Comparison of ENCODE assay signal across 8 mouse cellular contexts in the genomic region with DNA sequence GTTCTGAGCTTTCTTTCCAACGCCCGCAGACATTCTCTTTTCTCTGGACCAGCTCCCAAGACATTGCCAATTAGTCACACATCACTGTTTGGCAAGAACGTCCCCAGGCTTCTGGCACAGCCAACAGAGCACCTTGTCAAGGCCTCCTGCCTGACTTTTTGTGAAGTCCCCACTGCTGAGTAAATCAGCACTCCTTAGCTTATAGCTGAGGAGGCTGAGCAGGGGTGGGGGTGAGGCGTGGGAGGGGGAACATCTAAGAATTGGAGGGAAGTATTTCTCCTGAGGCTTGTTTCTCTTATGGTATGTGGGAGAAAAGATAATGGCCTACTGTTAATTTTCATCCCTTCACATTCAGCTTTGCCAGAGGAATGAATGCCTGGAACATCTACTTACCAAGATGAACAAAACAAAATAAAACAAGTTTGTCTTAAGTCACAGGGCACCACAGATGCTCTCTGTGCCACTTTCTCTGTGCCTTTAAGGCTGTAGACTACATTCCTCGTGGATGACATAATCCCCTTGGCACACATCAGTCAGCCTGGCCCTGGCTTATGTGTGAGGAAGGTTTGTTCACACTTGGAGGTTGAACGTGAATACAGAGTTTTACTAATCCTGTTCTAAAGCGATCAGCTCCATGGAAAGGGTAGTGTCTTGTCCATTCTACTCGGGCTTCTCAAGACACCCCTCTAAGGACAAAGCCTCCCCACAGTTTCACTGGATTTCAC.
DNase-seq lines count a peak whose midpoint lies in the region; ATAC-seq and TF ChIP-seq lines count a peak whose summit lies in the region.

No protein-coding gene starts in this region.

- H3K9me3 ChIP-seq in heart, embryonic 15.5 days (replicated peaks): no peaks in the 10 kb centered on the region
- H3K9me3 ChIP-seq in lung, embryonic 15.5 days: no peaks in the 10 kb centered on the region
- H3K9me3 ChIP-seq in intestine, embryonic 15.5 days: no peaks in the 10 kb centered on the region

- intact Hi-C loops in gastrocnemius, adult 2 months (cut with DNase I): no loop called here
- intact Hi-C loops in gastrocnemius, postnatal 36 days (cut with DNase I): no loop called here

- ATAC-seq in heart, embryonic 15.5 days (replicated peaks; ENCODE audit: insufficient number of reproducible peaks, insufficient read depth, low FRiP score, low read depth): peak; percentile 78
- ATAC-seq in lung, embryonic 15.5 days (ENCODE audit: borderline replicate concordance, extremely low read depth, low FRiP score, low TSS enrichment): peak; percentile 80
- ATAC-seq in intestine, embryonic 15.5 days: no peak
- no peak for ATAC-seq in erythroid progenitor cell, adult 5-6 weeks (replicated peaks; ENCODE audit: low FRiP score, poor library complexity, severe bottlenecking)

- H3K36me3 ChIP-seq in heart, embryonic 15.5 days: no peaks in the 10 kb centered on the region
- H3K36me3 ChIP-seq in lung, embryonic 15.5 days: no peaks in the 10 kb centered on the region
- no peaks in the 10 kb centered on the region for H3K36me3 ChIP-seq in intestine, embryonic 15.5 days

- peak overlapping the region; percentile 43; the same call in 1 of the 2 replicates for H3K27ac ChIP-seq in gastrocnemius, adult 2 months
- peak overlapping the region; percentile 99 for H3K27ac ChIP-seq in brown adipose tissue, adult 24 weeks (replicated peaks; ENCODE audit: low read depth, low read length)
- H3K27ac ChIP-seq in heart, embryonic 15.5 days: peak overlapping the region; percentile 69
- peak overlapping the region; percentile 54; the same call in 1 of the 2 replicates for H3K27ac ChIP-seq in lung, embryonic 15.5 days
- H3K27ac ChIP-seq in intestine, embryonic 15.5 days: no peak overlapping the region

- no peak for DNase-seq in gastrocnemius, adult 2 months
- DNase-seq in gastrocnemius, postnatal 36 days: no peak
- no peak for DNase-seq in right cerebral cortex, adult 2 months (ENCODE audit: low spot score in 2 of 2)

- WGBS in heart, embryonic 15.5 days: 34% methylated on average over 8 of the region's 8 CpGs
- WGBS in lung, embryonic 15.5 days: 45% methylated on average over 8 of the region's 8 CpGs
- WGBS in intestine, embryonic 15.5 days: 67% methylated on average over 8 of the region's 8 CpGs

- no peak overlapping the region for H3K9ac ChIP-seq in heart, embryonic 15.5 days
- no peak overlapping the region for H3K9ac ChIP-seq in lung, embryonic 15.5 days
- H3K9ac ChIP-seq in intestine, embryonic 15.5 days: no peak overlapping the region

- H3K4me3 ChIP-seq in gastrocnemius, adult 2 months: no peak overlapping the region
- H3K4me3 ChIP-seq in brown adipose tissue, adult 24 weeks (ENCODE audit: insufficient read depth, low read depth, low read length): no peak overlapping the region
- no peak overlapping the region for H3K4me3 ChIP-seq in heart, embryonic 15.5 days
- H3K4me3 ChIP-seq in lung, embryonic 15.5 days: no peak overlapping the region
- no peak overlapping the region for H3K4me3 ChIP-seq in intestine, embryonic 15.5 days (replicated peaks)

- H3K27me3 ChIP-seq in heart, embryonic 15.5 days: no peaks in the 10 kb centered on the region
- H3K27me3 ChIP-seq in lung, embryonic 15.5 days: no peaks in the 10 kb centered on the region
- H3K27me3 ChIP-seq in intestine, embryonic 15.5 days (replicated peaks): no peaks in the 10 kb centered on the region

- no peak overlapping the region for H3K4me2 ChIP-seq in heart, embryonic 15.5 days
- no peak overlapping the region for H3K4me2 ChIP-seq in lung, embryonic 15.5 days
- H3K4me2 ChIP-seq in intestine, embryonic 15.5 days (replicated peaks): no peak overlapping the region

- no peak for TF ChIP-seq CTCF in gastrocnemius, adult 2 months (IDR thresholded peaks at IDR 0.05)

- H3K4me1 ChIP-seq in brown adipose tissue, adult 24 weeks (ENCODE audit: control insufficient read depth, insufficient read depth, insufficient read length, low read length): peaks cover 19% of the 10 kb centered on the region; the same call in 1 of the 2 replicates
- peaks cover 55% of the 10 kb centered on the region for H3K4me1 ChIP-seq in heart, embryonic 15.5 days (replicated peaks)
- H3K4me1 ChIP-seq in lung, embryonic 15.5 days: peaks cover 8% of the 10 kb centered on the region; the same call in 1 of the 2 replicates
- H3K4me1 ChIP-seq in intestine, embryonic 15.5 days (replicated peaks): no peaks in the 10 kb centered on the region

Comparison
In these comparisons a context has a peak if more than half of its experiments do, and no peak if none do; other contexts are left out.
1. ATAC-seq: peak in heart, embryonic 15.5 days (single experiment) and lung, embryonic 15.5 days (single experiment); none in intestine, embryonic 15.5 days (single experiment) and erythroid progenitor cell, adult 5-6 weeks (single experiment).